Mouse (Mus musculus) CH12F3 (cell line): ENCODE measurements at regions not wholly inside any gene's neighbourhood (a gene's known extent, or its start where the extent isn't known, plus 50 kb on each side); places are given as distances from the start of the nearest gene placed in this dataset.

Experiments used
- in situ Hi-C: fragments of 300-500 bp; cut with MboI; formaldehyde crosslinking; loops from 2 replicates; pipeline ENCODE4 v1.14.3; 2020; ENCODE audit warnings: low sequenced_read_pairs

GRCm38 (mm10) chr3:149993199-149993598, 1002.8 kb upstream of the Adgrl2 start:
- in situ Hi-C loops = no loop called here

GRCm38 (mm10) chr3:149987801-149988200, 997.4 kb upstream of the Adgrl2 start:
- in situ Hi-C loops = no loop called here

GRCm38 (mm10) chr3:149956993-149957392, 966.6 kb upstream of the Adgrl2 start:
- in situ Hi-C loops = no loop called here

GRCm38 (mm10) chr3:149936197-149936596, 945.8 kb upstream of the Adgrl2 start:
- in situ Hi-C loops = no loop called here

- in situ Hi-C loops = no loop called here
Observed at GRCm38 (mm10) chr3:149934832-149935231, 944.5 kb upstream of the Adgrl2 start.

- in situ Hi-C loops = no loop called here
Observed at GRCm38 (mm10) chr3:149928456-149929360, 938.4 kb upstream of the Adgrl2 start.

- in situ Hi-C loops = no loop called here
Observed at GRCm38 (mm10) chr3:149920206-149920605, 929.9 kb upstream of the Adgrl2 start.

- in situ Hi-C loops = no loop called here
Observed at GRCm38 (mm10) chr3:149918201-149918600, 927.8 kb upstream of the Adgrl2 start.

GRCm38 (mm10) chr3:149910721-149911120, 920.4 kb upstream of the Adgrl2 start:
- in situ Hi-C loops = no loop called here

GRCm38 (mm10) chr3:149901783-149902182, 911.4 kb upstream of the Adgrl2 start:
- in situ Hi-C loops = no loop called here

- in situ Hi-C loops = no loop called here
Observed at GRCm38 (mm10) chr3:149876553-149876952, 886.2 kb upstream of the Adgrl2 start.

GRCm38 (mm10) chr3:149865945-149866344, 875.6 kb upstream of the Adgrl2 start:
- in situ Hi-C loops = no loop called here

- in situ Hi-C loops = no loop called here
Observed at GRCm38 (mm10) chr3:149846941-149847539, 856.7 kb upstream of the Adgrl2 start.

- in situ Hi-C loops = no loop called here
Observed at GRCm38 (mm10) chr3:149845826-149846486, 855.6 kb upstream of the Adgrl2 start.

GRCm38 (mm10) chr3:149845083-149845825, 854.9 kb upstream of the Adgrl2 start:
- in situ Hi-C loops = no loop called here

- in situ Hi-C loops = no loop called here
Observed at GRCm38 (mm10) chr3:149837921-149838320, 847.6 kb upstream of the Adgrl2 start.

GRCm38 (mm10) chr3:149836467-149837233, 846.3 kb upstream of the Adgrl2 start:
- in situ Hi-C loops = no loop called here

- in situ Hi-C loops = no loop called here
Observed at GRCm38 (mm10) chr3:149827181-149827580, 836.8 kb upstream of the Adgrl2 start.

GRCm38 (mm10) chr3:149826757-149827156, 836.4 kb upstream of the Adgrl2 start:
- in situ Hi-C loops = no loop called here

- in situ Hi-C loops = no loop called here
Observed at GRCm38 (mm10) chr3:149820670-149821069, 830.3 kb upstream of the Adgrl2 start.
